Mouse (Mus musculus) naive thymus-derived CD4-positive, alpha-beta T cell, adult 2 months (primary cell): ENCODE results near the gene Gm49355.

Source experiments
- DNase-seq: peaks from one replicate; pipeline ENCODE4 v3.0.0-alpha.2; 2011; ENCODE audit warnings: low read depth

Gene Gm49355

GRCm38 (mm10) chr14:12342458-12343131, 58.8 kb downstream of the Gm49355 start:
- DNase-seq, result no peak

GRCm38 (mm10) chr14:12343451-12343941, 59.7 kb downstream of the Gm49355 start:
- DNase-seq, result no peak

GRCm38 (mm10) chr14:12344061-12344745, 60.4 kb downstream of the Gm49355 start:
- DNase-seq, result no peak

GRCm38 (mm10) chr14:12344746-12345240, 61.0 kb downstream of the Gm49355 start:
- no peak for DNase-seq

- no peak for DNase-seq
These were observed 61.6 kb downstream of the Gm49355 start for GRCm38 (mm10) chr14:12345241-12345921.

- no peak for DNase-seq
These were observed 62.5 kb downstream of the Gm49355 start for GRCm38 (mm10) chr14:12346011-12346864.

GRCm38 (mm10) chr14:12346865-12347600, 63.3 kb downstream of the Gm49355 start:
- DNase-seq, result no peak

GRCm38 (mm10) chr14:12348089-12348488, 64.3 kb downstream of the Gm49355 start, which contains the start of gene Fezf2:
Fezf2 (minus strand) TSS chr14:12348189.
- no peak for DNase-seq

- DNase-seq, result no peak
These were observed 65.7 kb downstream of the Gm49355 start for GRCm38 (mm10) chr14:12349334-12350090.

GRCm38 (mm10) chr14:12350271-12350916, 66.6 kb downstream of the Gm49355 start:
- DNase-seq, result no peak
